Mouse (Mus musculus) central nervous system, embryonic 14 days (tissue): Measurements from ENCODE around the gene Olfr1020. TPM values are rescaled to one million over a fixed set of nuclear protein-coding genes. Genes with fewer than 3 reads are reported as not detected.

Source experiments
- polyA plus RNA-seq: library from polyadenylated mRNA; depleted of rRNA; stranded (reverse); fragments of >200 nt; gene quantifications from 2 replicates; pipeline ENCODE4 v1.2.3, GENCODE M21; 2012; rRNA removed

Olfr1020 gene
- polyA plus RNA-seq = not detected in 2 replicates

GRCm38 (mm10) chr2:85846730-85847129, at the start of gene Olfr1020:
Gene Olfr1020 (plus strand): TSS chr2:85847030.

DNA sequence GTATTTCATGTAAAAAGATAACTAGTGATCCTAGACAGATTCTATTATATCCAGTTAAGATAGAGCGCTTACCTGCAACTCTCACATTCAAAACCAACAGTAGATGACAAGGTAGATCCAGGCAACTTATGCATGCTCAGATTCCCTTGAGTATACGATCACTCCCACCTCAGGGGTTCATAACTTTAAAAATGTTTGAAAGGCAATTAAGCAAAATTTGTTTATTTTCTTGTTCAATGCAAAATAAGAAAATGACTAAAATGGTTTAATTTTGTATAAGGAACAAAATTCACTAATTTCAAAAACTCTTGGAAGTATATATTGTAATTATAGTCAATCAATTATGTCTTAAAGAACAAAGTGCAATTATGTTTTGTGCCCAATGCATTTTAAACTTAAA, 44.4 kb upstream of the Olfr1020 start, which contains the start of gene Olfr1016:
Olfr1016 (minus strand) TSS at position 101 of the 400 bp plus-strand sequence.

DNA sequence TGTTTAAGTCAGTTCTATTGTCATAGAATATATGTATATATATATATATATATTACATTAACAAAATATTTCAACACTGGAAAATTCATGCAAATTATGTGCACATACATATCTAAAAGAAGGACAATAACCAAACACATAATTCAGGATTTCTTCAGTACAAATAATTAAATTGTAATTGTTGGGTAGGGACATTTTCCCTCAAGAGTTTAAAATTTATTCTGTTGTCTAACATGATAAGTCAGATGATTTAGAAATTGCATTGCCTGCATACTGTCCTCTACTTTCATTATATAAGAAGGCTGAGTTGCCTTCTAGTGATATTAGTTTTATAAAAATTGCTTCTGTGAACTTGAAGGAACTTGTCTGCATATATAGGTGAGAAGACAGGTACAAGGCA, 28.7 kb upstream of the Olfr1020 start, which contains the start of gene Olfr1018:
Olfr1018 (plus strand) TSS at position 301 of the 400 bp plus-strand sequence.

GRCm38 (mm10) chr2:85845383-85845782, 1.4 kb upstream of the Olfr1020 start, which contains the start of gene Olfr1019:
Gene Olfr1019 (minus strand): TSS chr2:85845483.

GRCm38 (mm10) chr2:85868294-85868693, 21.5 kb downstream of the Olfr1020 start, which contains the start of gene Olfr1022:
Gene Olfr1022 (plus strand): TSS chr2:85868594.

GRCm38 (mm10) chr2:85885340-85885739, 38.5 kb downstream of the Olfr1020 start, which contains the start of gene Olfr1023:
Gene Olfr1023 (plus strand): TSS chr2:85885640.

Other genes starting within 250 kb of the Olfr1020 start
- gene Olfr1000, start 235.1 kb upstream of the Olfr1020 start, polyA plus RNA-seq = not detected in 2 replicates
- not detected in 2 replicates for gene Olfr1002, start 196.3 kb upstream of the Olfr1020 start, polyA plus RNA-seq
- not detected in 2 replicates for gene Olfr154, start 182.6 kb upstream of the Olfr1020 start, polyA plus RNA-seq
- not detected in 2 replicates for gene Olfr1006, start 168.3 kb upstream of the Olfr1020 start, polyA plus RNA-seq
- not detected in 2 replicates for gene Olfr1008, start 157.6 kb upstream of the Olfr1020 start, polyA plus RNA-seq
- not detected in 2 replicates for gene Olfr1009, start 131.6 kb upstream of the Olfr1020 start, polyA plus RNA-seq
- gene Olfr1012, start 84.3 kb upstream of the Olfr1020 start, polyA plus RNA-seq = not detected in 2 replicates
- not detected in 2 replicates for gene Olfr1013, start 79.9 kb upstream of the Olfr1020 start, polyA plus RNA-seq
- gene Olfr1014, start 74.3 kb upstream of the Olfr1020 start, polyA plus RNA-seq = not detected in 2 replicates
- not detected in 2 replicates for gene Olfr1015, start 65.0 kb upstream of the Olfr1020 start, polyA plus RNA-seq
- gene Olfr1016, start 44.5 kb upstream of the Olfr1020 start, polyA plus RNA-seq = not detected in 2 replicates
- gene Olfr1018, start 28.6 kb upstream of the Olfr1020 start, polyA plus RNA-seq = not detected in 2 replicates
- not detected in 2 replicates for gene Olfr1019, start 1.5 kb upstream of the Olfr1020 start, polyA plus RNA-seq
- gene Olfr1022, start 21.6 kb downstream of the Olfr1020 start, polyA plus RNA-seq = not detected in 2 replicates
- not detected in 2 replicates for gene Olfr1023, start 38.6 kb downstream of the Olfr1020 start, polyA plus RNA-seq
- not detected in 2 replicates for gene Olfr1024, start 58.0 kb downstream of the Olfr1020 start, polyA plus RNA-seq
- not detected in 2 replicates for gene Olfr1025-ps1, start 68.2 kb downstream of the Olfr1020 start, polyA plus RNA-seq
- gene Olfr1026, start 74.5 kb downstream of the Olfr1020 start, polyA plus RNA-seq = not detected in 2 replicates
- not detected in 2 replicates for gene Olfr1028, start 103.4 kb downstream of the Olfr1020 start, polyA plus RNA-seq
- gene Olfr1029, start 126.9 kb downstream of the Olfr1020 start, polyA plus RNA-seq = not detected in 2 replicates
- gene Olfr1030, start 132.2 kb downstream of the Olfr1020 start, polyA plus RNA-seq = not detected in 2 replicates
- gene Olfr1031, start 143.3 kb downstream of the Olfr1020 start, polyA plus RNA-seq = not detected in 2 replicates
- gene Olfr1032, start 158.5 kb downstream of the Olfr1020 start, polyA plus RNA-seq = not detected in 2 replicates
- 0.02 and 0.25 TPM in 2 replicates for gene Olfr1033, start 173.6 kb downstream of the Olfr1020 start, polyA plus RNA-seq
- 0.04 TPM in 1 of 2 replicates, not detected in the other for gene Olfr1034, start 198.8 kb downstream of the Olfr1020 start, polyA plus RNA-seq
- not detected in 2 replicates for gene Olfr1036, start 227.0 kb downstream of the Olfr1020 start, polyA plus RNA-seq
- not detected in 2 replicates for gene Olfr1037, start 240.4 kb downstream of the Olfr1020 start, polyA plus RNA-seq